Mouse (Mus musculus) G1E (cell line): ENCODE data around the gene Col18a1. TPM values are rescaled to one million over a fixed set of nuclear protein-coding genes. Genes with fewer than 3 reads are reported as not detected.

ENCODE experiments used
- ATAC-seq: 2 replicates; pipeline ENCODE4 v1.8.0; 2016; ENCODE audit warnings: mild to moderate bottlenecking; ENCODE audit not compliant: insufficient number of reproducible peaks, poor library complexity, low FRiP score, severe bottlenecking; ENCODE audit errors: extremely low read depth
- DNase-seq: peaks from one replicate; pipeline ENCODE4 v3.0.0; 2012; ENCODE audit warnings: low spot score
- H3K27me3 ChIP-seq: 2 replicates; pipeline ENCODE4 v1.6.1; 2012; ENCODE audit warnings: mild to moderate bottlenecking, low read length, inconsistent platforms; ENCODE audit not compliant: insufficient read depth
- H3K36me3 ChIP-seq: replicated peaks from 2 replicates; pipeline ENCODE3; 2012; ENCODE audit warnings: mild to moderate bottlenecking, inconsistent platforms
- H3K4me1 ChIP-seq: 2 replicates; pipeline ENCODE4 v1.6.1; 2012; ENCODE audit warnings: low read depth, low read length, inconsistent platforms, mixed read lengths; ENCODE audit not compliant: insufficient read depth
- H3K4me3 ChIP-seq: 2 replicates; pipeline ENCODE4 v1.5.1; 2012; ENCODE audit warnings: low read depth, mild to moderate bottlenecking, inconsistent platforms, low read length, moderate library complexity, mixed read lengths
- H3K9me3 ChIP-seq: replicated peaks from 2 replicates; pipeline ENCODE4 v1.6.1; 2012; ENCODE audit warnings: inconsistent platforms
- CTCF ChIP-seq: IDR thresholded peaks from 2 replicates; pipeline ENCODE4 v1.5.1; 2012; ENCODE audit warnings: low read depth, low read length, inconsistent platforms, mixed read lengths
- GATA1 ChIP-seq: IDR thresholded peaks from 2 replicates; pipeline ENCODE4 v1.6.1; 2012; ENCODE audit warnings: borderline replicate concordance, low read length, inconsistent platforms, mixed read lengths
- GATA2 ChIP-seq: IDR thresholded peaks from 2 replicates; pipeline ENCODE4 v1.6.1; 2012; ENCODE audit warnings: low read depth, low read length, inconsistent platforms, borderline replicate concordance
- POLR2AphosphoS5 ChIP-seq: IDR thresholded peaks from 2 replicates; pipeline ENCODE4 v1.6.1; 2012; ENCODE audit warnings: low read depth, low read length, inconsistent platforms; ENCODE audit not compliant: insufficient replicate concordance
- TAL1 ChIP-seq: conservative IDR thresholded peaks from 2 replicates; pipeline ENCODE4 v1.6.1; 2012; ENCODE audit warnings: low read depth, low read length, inconsistent platforms, mixed read lengths
- polyA plus RNA-seq: library from polyadenylated mRNA; stranded (reverse); fragments of >175 nt; gene quantifications from 2 replicates; pipeline ENCODE4 v1.2.3, GENCODE M21; 2012
- total RNA-seq, 2 experiments: library from RNA; stranded (forward) in 1 of 2; stranded (reverse) in 1 of 2; fragments of 200-1000 nt in 1 of 2; fragments of >200 nt in 1 of 2; fragmentation: Nextera tagmentation in 1 of 2; gene quantifications; 2 replicates each; pipeline ENCODE4 v1.2.3; 2014 to 2017

Col18a1 gene
- total and polyA plus RNA-seq, 3 experiments = 33.0 to 145 (median 45.1) TPM

- TF ChIP-seq POLR2AphosphoS5 = no peak
- peak; percentile 61 for TF ChIP-seq TAL1
- H3K27me3 ChIP-seq = peaks cover 6% of the 10 kb centered on the region; the same call in 1 of the 2 replicates
- H3K36me3 ChIP-seq = peaks cover 38% of the 10 kb centered on the region
- no peak for DNase-seq
- peak overlapping the region; percentile 8; the same call in 1 of the 2 replicates for H3K4me3 ChIP-seq
- H3K4me1 ChIP-seq = peaks cover 93% of the 10 kb centered on the region
- H3K9me3 ChIP-seq = no peaks in the 10 kb centered on the region
- no peak for ATAC-seq
Measured at GRCm38 (mm10) chr10:77157245-77158019, 8.9 kb downstream of the Col18a1 start.

GRCm38 (mm10) chr10:77152178-77152621 lies 14.1 kb downstream of the Col18a1 start:
- H3K36me3 ChIP-seq = peaks cover 50% of the 10 kb centered on the region

GRCm38 (mm10) chr10:77151551-77152002 lies 14.8 kb downstream of the Col18a1 start:
- peaks cover 56% of the 10 kb centered on the region for H3K36me3 ChIP-seq
- peaks cover 13% of the 10 kb centered on the region; the same call in 1 of the 2 replicates for H3K27me3 ChIP-seq
- TF ChIP-seq CTCF (no peak), GATA2 (no peak), TAL1 (no peak), GATA1 (no peak)
- ATAC-seq = no peak
- H3K4me1 ChIP-seq = peaks cover 77% of the 10 kb centered on the region
- DNase-seq = no peak
- H3K9me3 ChIP-seq = no peaks in the 10 kb centered on the region
- no peak overlapping the region for H3K4me3 ChIP-seq

More at GRCm38 (mm10) chr10:77152178-77152621, 14.1 kb downstream of the Col18a1 start:
- Histone ChIP-seq H3K4me1 (peaks cover 77% of the 10 kb centered on the region), H3K9me3 (no peaks in the 10 kb centered on the region), H3K27me3 (peaks cover 10% of the 10 kb centered on the region; the same call in 1 of the 2 replicates), H3K4me3 (no peak overlapping the region)
- DNase-seq (no peak), ATAC-seq (no peak)
- TF ChIP-seq TAL1 (no peak), GATA2 (no peak), POLR2AphosphoS5 (no peak), CTCF (no peak), GATA1 (no peak)

GRCm38 (mm10) chr10:77150947-77151521 lies 15.3 kb downstream of the Col18a1 start:
- no peak for DNase-seq
- Histone ChIP-seq H3K4me1 (peaks cover 75% of the 10 kb centered on the region), H3K36me3 (peaks cover 51% of the 10 kb centered on the region), H3K27me3 (peaks cover 13% of the 10 kb centered on the region; the same call in 1 of the 2 replicates), H3K4me3 (no peak overlapping the region), H3K9me3 (no peaks in the 10 kb centered on the region)
- no peak for ATAC-seq
- no peak for TF ChIP-seq GATA2
- no peak for TF ChIP-seq GATA1
- TF ChIP-seq CTCF = no peak
- TF ChIP-seq TAL1 = no peak
- TF ChIP-seq POLR2AphosphoS5 = no peak

- DNase-seq (no peak), ATAC-seq (no peak)
- Histone ChIP-seq H3K9me3 (no peaks in the 10 kb centered on the region), H3K27me3 (peaks cover 8% of the 10 kb centered on the region; the same call in 1 of the 2 replicates), H3K36me3 (peaks cover 43% of the 10 kb centered on the region), H3K4me3 (peak overlapping the region; percentile 47; the same call in 1 of the 2 replicates), H3K4me1 (peaks cover 75% of the 10 kb centered on the region)
- TF ChIP-seq POLR2AphosphoS5 = no peak
- TF ChIP-seq CTCF = no peak
- TF ChIP-seq TAL1 = no peak
- TF ChIP-seq GATA1 = no peak
- no peak for TF ChIP-seq GATA2
Measured at GRCm38 (mm10) chr10:77150016-77150415, 16.3 kb downstream of the Col18a1 start.

GRCm38 (mm10) chr10:77147545-77147944 lies 18.8 kb downstream of the Col18a1 start:
- peaks cover 73% of the 10 kb centered on the region for H3K4me1 ChIP-seq
- H3K36me3 ChIP-seq = peaks cover 52% of the 10 kb centered on the region

More at GRCm38 (mm10) chr10:77147545-77147944, 18.8 kb downstream of the Col18a1 start:
- Histone ChIP-seq H3K4me3 (no peak overlapping the region), H3K9me3 (no peaks in the 10 kb centered on the region), H3K27me3 (peaks cover 15% of the 10 kb centered on the region; the same call in 1 of the 2 replicates)
- ATAC-seq (no peak), DNase-seq (no peak)
- no peak for TF ChIP-seq TAL1
- no peak for TF ChIP-seq GATA2
- no peak for TF ChIP-seq POLR2AphosphoS5
- TF ChIP-seq GATA1 = no peak
- TF ChIP-seq CTCF = no peak
